Comparison of ENCODE assay signal across 8 mouse cellular contexts in the genomic region with DNA sequence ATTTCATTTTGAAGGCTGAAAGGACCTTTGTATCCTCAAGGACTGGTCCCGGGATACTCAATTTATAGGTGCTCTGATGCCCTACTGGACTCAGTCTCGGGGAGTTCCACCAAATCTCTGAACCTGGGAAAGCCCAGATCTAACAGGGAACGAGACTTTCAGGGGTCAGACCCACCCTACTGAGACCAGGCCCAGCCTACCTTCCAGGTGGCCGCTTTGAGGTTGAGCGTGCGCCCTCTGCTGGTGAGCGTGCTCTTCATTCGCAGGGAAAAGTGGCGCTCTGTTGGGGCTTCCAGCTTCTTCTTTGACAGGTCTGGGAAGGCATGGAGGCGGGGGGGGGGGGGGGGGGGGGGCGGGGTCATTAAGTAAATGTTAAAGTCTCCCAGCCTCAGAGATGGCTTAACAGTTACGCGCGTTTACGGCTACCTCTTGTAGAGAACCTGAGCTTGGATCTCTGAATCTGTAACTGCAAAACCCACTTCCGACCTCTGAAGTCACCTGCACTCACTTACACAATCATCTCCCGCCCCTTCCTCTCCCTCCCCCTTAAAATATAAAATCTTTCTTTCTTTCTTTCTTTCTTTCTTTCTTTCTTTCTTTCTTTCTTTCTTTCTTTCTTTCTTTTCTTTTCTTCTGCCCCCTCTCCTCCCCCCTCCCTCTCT. TPM values are rescaled to one million over a fixed set of nuclear protein-coding genes. Genes with fewer than 3 reads are reported as not detected.
A peak's percentile ranks its signal among the peaks of the same experiment; 100 is the strongest.
DNase-seq lines count a peak whose midpoint lies in the region; ATAC-seq and TF ChIP-seq lines count a peak whose summit lies in the region.

No protein-coding gene starts in this region.

- peak; percentile 78 for TF ChIP-seq CTCF in hindbrain, postnatal 0 days (IDR thresholded peaks at IDR 0.05; ENCODE audit: low read depth)
- TF ChIP-seq CTCF in olfactory bulb, adult 2 months (IDR thresholded peaks at IDR 0.05; ENCODE audit: insufficient read depth, low read depth, low read length): peak; percentile 59; the same call in 1 of the 2 replicates

- H3K9me3 ChIP-seq in embryonic facial prominence, embryonic 13.5 days: 0 out of 2 replicates have a peak, but pooled peaks cover 5% of the 10 kb centered on the region
- no peaks in the 10 kb centered on the region for H3K9me3 ChIP-seq in hindbrain, postnatal 0 days (ENCODE audit: low read length)

- no peak for TF ChIP-seq POLR2A in olfactory bulb, adult 2 months (IDR thresholded peaks at IDR 0.05; ENCODE audit: insufficient read depth, low read depth, low read length)

- no peak overlapping the region for H3K4me3 ChIP-seq in embryonic facial prominence, embryonic 13.5 days
- no peak overlapping the region for H3K4me3 ChIP-seq in hindbrain, postnatal 0 days (ENCODE audit: low read length)
- H3K4me3 ChIP-seq in olfactory bulb, adult 2 months (ENCODE audit: insufficient read depth, low read depth, low read length): no peak overlapping the region

- no peak overlapping the region for H3K27ac ChIP-seq in embryonic facial prominence, embryonic 13.5 days
- no peak overlapping the region for H3K27ac ChIP-seq in hindbrain, postnatal 0 days
- H3K27ac ChIP-seq in olfactory bulb, adult 2 months (ENCODE audit: insufficient read depth, low read depth, low read length): no peak overlapping the region

- no peak overlapping the region for H3K9ac ChIP-seq in embryonic facial prominence, embryonic 13.5 days
- no peak overlapping the region for H3K9ac ChIP-seq in hindbrain, postnatal 0 days (replicated peaks; ENCODE audit: low read length)

- peaks cover 69% of the 10 kb centered on the region for H3K36me3 ChIP-seq in embryonic facial prominence, embryonic 13.5 days
- no peaks in the 10 kb centered on the region; the same call in 1 of the 2 replicates for H3K36me3 ChIP-seq in hindbrain, postnatal 0 days (ENCODE audit: insufficient read depth, low read length)

- DNase-seq in ovary, postnatal 14 days (ENCODE audit: low spot score): peak; percentile 61
- no peak for DNase-seq in ovary, adult 18-20 months (ENCODE audit: low spot score)
- peak; percentile 73 for DNase-seq in adrenal gland, postnatal 25 days
- peak; percentile 78 for DNase-seq in hindbrain, postnatal 0 days (ENCODE audit: low spot score)
- peak; percentile 79 for DNase-seq in liver
- DNase-seq in urinary bladder, postnatal 25 days (ENCODE audit: low spot score): peak; percentile 75

- peak; percentile 23; the same call in 1 of the 2 replicates for ATAC-seq in embryonic facial prominence, embryonic 13.5 days (ENCODE audit: insufficient number of reproducible peaks, insufficient read depth, low FRiP score, low TSS enrichment, low read depth)
- ATAC-seq in hindbrain, postnatal 0 days: peak; percentile 55; the same call in 1 of the 2 replicates

- WGBS in embryonic facial prominence, embryonic 13.5 days: 10% methylated on average over 15 of the region's 17 CpGs
- 11% methylated on average over 15 of the region's 17 CpGs for WGBS in hindbrain, postnatal 0 days
- 13% methylated on average over 16 of the region's 17 CpGs for WGBS in olfactory bulb, adult 2 months

- H3K4me1 ChIP-seq in embryonic facial prominence, embryonic 13.5 days: peaks cover 7% of the 10 kb centered on the region
- peaks cover 1% of the 10 kb centered on the region; the same call in 1 of the 2 replicates for H3K4me1 ChIP-seq in hindbrain, postnatal 0 days (ENCODE audit: insufficient read depth, low read length)
- peaks cover 9% of the 10 kb centered on the region for H3K4me1 ChIP-seq in olfactory bulb, adult 2 months (ENCODE audit: control insufficient read depth, insufficient read depth, low read length)

- no peak overlapping the region for H3K4me2 ChIP-seq in embryonic facial prominence, embryonic 13.5 days
- no peak overlapping the region for H3K4me2 ChIP-seq in hindbrain, postnatal 0 days (ENCODE audit: low read depth, low read length)

- H3K27me3 ChIP-seq in embryonic facial prominence, embryonic 13.5 days: no peaks in the 10 kb centered on the region
- H3K27me3 ChIP-seq in hindbrain, postnatal 0 days (ENCODE audit: insufficient read depth, low read length): no peaks in the 10 kb centered on the region

RNA-seq across cellular contexts. Expression of a gene that starts 11.2 kb away (rescaled TPM):
- 2.1 and 3.5 TPM in 2 replicates for total RNA-seq in adrenal gland, postnatal 25 days (2021)
- polyA plus RNA-seq in embryonic facial prominence, embryonic 13.5 days (2015; fragmentation: Nextera tagmentation; extraction: Ambion mirVana): 14.7 and 16.5 TPM in 2 replicates
- 5.7 and 22.1 TPM in 2 replicates for total RNA-seq in hindbrain, postnatal 0 days (2014; rRNA removed)
- 2.5 and 3.4 TPM in 2 replicates for polyA plus RNA-seq in hindbrain, postnatal 0 days (2015; fragmentation: Nextera tagmentation; extraction: Ambion mirVana)
- polyA plus RNA-seq in olfactory bulb, adult 2 months (2012; ENCODE audit: insufficient read depth, insufficient read length, low replicate concordance, missing spikeins): not detected in 2 replicates

RNA-seq across cellular contexts. Expression of a gene that starts 22.8 kb away (rescaled TPM):
- 0.24 and 0.33 TPM in 2 replicates for total RNA-seq in adrenal gland, postnatal 25 days (2021)
- polyA plus RNA-seq in embryonic facial prominence, embryonic 13.5 days (2015; fragmentation: Nextera tagmentation; extraction: Ambion mirVana): 0.14 and 0.21 TPM in 2 replicates
- 3.4 and 4.4 TPM in 2 replicates for total RNA-seq in hindbrain, postnatal 0 days (2014; rRNA removed)
- polyA plus RNA-seq in hindbrain, postnatal 0 days (2015; fragmentation: Nextera tagmentation; extraction: Ambion mirVana): 5.8 and 6.6 TPM in 2 replicates
- not detected in 2 replicates for polyA plus RNA-seq in olfactory bulb, adult 2 months (2012; ENCODE audit: insufficient read depth, insufficient read length, low replicate concordance, missing spikeins)

RNA-seq across cellular contexts. Expression of a gene that starts 23.3 kb away (rescaled TPM):
- 93.6 and 103 TPM in 2 replicates for total RNA-seq in adrenal gland, postnatal 25 days (2021)
- 109 and 112 TPM in 2 replicates for polyA plus RNA-seq in embryonic facial prominence, embryonic 13.5 days (2015; fragmentation: Nextera tagmentation; extraction: Ambion mirVana)
- 68.9 and 86.0 TPM in 2 replicates for total RNA-seq in hindbrain, postnatal 0 days (2014; rRNA removed)
- polyA plus RNA-seq in hindbrain, postnatal 0 days (2015; fragmentation: Nextera tagmentation; extraction: Ambion mirVana): 140 and 143 TPM in 2 replicates
- not detected in 2 replicates for polyA plus RNA-seq in olfactory bulb, adult 2 months (2012; ENCODE audit: insufficient read depth, insufficient read length, low replicate concordance, missing spikeins)

RNA-seq across cellular contexts. Expression of a gene that starts 58.6 kb away (rescaled TPM):
- total RNA-seq in adrenal gland, postnatal 25 days (2021): 19.7 and 26.0 TPM in 2 replicates
- polyA plus RNA-seq in embryonic facial prominence, embryonic 13.5 days (2015; fragmentation: Nextera tagmentation; extraction: Ambion mirVana): 20.7 and 22.1 TPM in 2 replicates
- total RNA-seq in hindbrain, postnatal 0 days (2014; rRNA removed): 6.0 and 7.1 TPM in 2 replicates
- 3.0 and 3.6 TPM in 2 replicates for polyA plus RNA-seq in hindbrain, postnatal 0 days (2015; fragmentation: Nextera tagmentation; extraction: Ambion mirVana)
- not detected in 2 replicates for polyA plus RNA-seq in olfactory bulb, adult 2 months (2012; ENCODE audit: insufficient read depth, insufficient read length, low replicate concordance, missing spikeins)
